Mouse (Mus musculus) telencephalon, adult 2 months (tissue): ENCODE measurements at regions not wholly inside any gene's neighbourhood (a gene's known extent, or its start where the extent isn't known, plus 50 kb on each side); places are given as distances from the start of the nearest gene placed in this dataset.

Experiments used
- DNase-seq: peaks from one replicate; pipeline ENCODE4 v3.0.0-alpha.2; 2011; ENCODE audit warnings: low read depth, low spot score

DNA sequence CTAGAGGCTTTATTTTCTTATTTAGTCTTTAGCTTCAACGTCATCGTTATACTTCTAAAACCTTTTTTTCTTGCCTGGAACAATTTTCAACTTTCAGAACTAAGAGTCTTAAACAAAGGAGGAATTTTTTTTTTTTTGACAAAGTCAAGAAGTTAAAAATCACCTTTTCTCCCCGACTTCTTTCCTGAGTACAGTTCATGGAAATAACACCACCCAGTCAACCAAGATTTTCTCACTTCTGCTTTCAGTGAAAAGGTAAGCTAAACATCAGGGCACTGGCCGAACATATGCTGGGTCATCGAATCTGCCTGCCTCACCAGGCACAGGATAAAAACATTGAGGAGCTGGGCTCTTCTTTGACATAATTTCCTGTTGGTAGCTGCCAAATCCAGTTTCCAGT is 277.4 kb upstream of the Actbl2 start:
- DNase-seq, result no peak

DNA sequence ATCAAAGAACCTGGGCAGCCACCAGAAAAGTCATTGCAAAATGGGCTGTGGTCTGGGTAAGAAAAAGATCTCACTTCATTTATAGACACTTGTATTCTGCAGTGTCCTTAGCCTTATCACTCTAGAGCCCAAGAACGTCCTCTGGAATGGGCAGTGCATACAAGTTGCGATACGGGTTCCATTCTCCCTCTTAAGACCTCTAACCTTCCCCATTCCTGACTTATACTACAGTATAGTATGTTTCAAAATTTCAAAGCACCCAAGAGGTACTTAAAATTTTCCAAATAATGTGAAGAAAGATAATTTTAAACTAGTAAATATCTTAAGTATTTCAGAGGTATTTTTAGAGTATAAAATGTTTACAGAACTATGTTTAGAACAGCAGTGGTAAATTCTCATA is 276.8 kb upstream of the Actbl2 start:
- DNase-seq, result no peak

DNA sequence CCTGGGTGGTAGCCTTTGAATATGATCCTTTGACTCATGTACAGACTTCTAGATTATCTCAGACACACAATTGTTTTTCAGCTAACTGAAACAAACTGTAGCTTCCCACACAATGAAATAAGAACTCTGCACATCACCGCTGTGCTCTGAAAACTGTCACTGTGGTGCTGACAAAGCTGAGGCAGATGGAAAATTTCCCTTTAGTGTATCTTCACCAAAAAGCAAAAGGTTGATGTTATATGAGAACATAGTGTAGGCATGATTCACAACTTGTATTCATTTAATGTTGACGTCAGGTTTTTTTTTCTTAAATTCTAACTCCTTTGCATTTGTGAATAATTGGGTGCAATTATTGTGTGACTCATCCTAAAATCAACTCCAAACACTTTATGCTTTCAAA is 264.1 kb upstream of the Actbl2 start:
- peak; percentile 63 for DNase-seq

DNA sequence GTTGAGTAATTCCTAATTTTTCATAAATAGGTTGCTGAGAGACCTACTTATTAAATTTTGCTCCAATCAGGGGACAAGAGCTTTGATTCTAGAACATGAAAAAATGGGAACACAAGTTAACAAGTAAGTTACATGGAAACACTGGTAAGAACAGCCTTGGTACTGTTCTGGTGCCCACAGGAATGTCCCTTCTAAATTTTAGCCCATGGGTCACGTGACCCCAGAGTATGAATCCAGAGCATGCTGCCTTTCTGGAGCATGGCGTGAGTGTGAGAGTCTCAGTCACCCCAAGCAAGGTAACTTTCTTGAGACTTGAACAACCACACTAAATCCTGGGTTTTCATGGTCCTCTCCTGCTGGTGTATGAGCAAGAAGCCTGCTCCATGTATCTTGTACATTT is 263.7 kb upstream of the Actbl2 start:
- DNase-seq, result no peak

DNA sequence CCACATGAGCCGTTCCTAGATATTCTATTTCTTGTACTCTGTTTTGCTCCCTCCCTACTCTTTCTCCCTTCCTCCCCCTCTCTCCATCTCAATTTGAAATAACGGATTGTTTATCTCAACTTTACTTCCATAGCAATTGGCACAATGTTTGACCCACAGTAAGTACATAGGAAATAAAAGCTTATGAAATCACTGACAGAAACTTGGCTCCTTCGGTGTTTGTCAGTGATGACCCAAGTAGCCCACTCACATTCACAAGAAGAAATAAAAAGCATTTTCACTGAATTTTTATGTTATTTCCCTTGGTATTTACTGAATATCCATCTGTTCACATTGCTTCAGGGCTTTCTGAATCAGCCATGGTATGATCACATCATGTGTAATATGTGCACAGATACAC is 260.2 kb upstream of the Actbl2 start:
- no peak for DNase-seq

DNA sequence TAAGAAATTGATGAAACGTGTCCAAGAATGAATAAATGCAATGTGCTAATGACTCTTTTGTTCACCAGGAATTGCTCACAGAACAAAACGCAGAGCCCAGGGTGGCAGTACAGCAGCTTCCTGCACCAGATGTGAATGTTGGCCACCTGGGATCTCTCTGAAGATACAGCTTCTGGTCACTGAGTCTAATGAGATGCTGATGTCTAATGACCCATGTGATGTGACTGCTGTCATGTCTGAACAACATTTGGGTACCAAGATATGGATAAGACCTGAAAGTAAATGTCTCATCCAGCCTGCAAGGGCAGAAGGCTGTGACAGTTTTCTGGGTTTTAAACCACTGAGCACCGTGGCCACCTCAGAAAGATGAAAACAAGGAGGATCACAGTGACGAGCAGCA is 252.1 kb upstream of the Actbl2 start:
- no peak for DNase-seq

DNA sequence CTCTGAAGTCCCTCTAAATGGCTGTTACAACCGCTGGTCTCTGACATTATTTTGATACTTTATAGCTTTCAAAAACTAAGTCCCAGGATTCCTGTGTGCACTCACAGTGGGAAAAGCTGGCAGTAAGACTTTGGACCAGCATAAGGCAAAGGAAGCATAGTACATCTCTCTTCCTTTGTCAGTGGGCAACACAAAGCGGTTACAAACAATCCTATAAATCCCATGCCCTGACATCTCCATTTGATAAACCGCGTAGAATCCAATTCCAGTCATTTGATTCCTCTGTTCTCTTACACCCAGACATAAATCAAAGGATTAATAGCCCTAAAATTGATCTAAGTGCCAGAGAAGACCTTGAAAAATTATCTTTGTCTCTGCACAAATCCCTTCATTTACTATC is 240.7 kb upstream of the Actbl2 start:
- DNase-seq, result no peak

DNA sequence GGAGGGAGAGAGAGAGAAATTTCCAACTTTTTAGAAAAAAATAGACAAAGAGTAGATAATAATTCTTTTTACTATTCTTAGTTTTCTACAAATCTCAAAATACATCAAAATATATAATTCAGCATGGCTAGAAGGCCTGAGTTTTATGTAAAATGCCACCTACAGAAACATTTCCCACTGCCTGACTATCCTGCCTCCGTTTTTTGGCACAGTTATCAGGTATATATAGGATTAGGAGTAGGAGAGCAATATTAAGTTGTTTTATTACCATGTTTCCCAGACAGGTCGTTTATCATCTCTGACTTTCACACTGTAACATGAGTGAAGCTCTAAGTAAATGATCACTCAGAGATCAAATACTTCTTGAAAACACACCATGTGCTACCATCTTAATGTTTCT is 224.7 kb upstream of the Actbl2 start:
- peak; percentile 32 for DNase-seq

DNA sequence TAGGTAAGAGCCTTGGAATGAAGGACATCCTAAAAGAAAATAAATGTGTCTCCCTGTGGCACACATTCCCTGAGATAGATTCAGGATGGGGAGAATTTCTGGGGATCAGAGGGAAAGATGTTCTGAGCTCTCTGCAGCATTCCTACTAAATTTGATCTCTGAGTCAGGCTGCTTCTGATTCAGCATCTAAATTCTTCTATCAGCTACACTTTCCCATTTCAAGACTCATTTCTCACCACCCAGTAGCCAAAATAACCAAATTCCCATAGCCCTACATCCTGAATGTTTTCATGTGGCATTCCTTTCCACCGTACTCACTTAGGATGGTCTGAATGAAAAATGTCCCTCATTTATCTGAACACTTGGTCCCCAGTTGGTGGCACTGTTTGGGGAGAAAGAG is 223.2 kb upstream of the Actbl2 start:
- DNase-seq, result no peak

DNA sequence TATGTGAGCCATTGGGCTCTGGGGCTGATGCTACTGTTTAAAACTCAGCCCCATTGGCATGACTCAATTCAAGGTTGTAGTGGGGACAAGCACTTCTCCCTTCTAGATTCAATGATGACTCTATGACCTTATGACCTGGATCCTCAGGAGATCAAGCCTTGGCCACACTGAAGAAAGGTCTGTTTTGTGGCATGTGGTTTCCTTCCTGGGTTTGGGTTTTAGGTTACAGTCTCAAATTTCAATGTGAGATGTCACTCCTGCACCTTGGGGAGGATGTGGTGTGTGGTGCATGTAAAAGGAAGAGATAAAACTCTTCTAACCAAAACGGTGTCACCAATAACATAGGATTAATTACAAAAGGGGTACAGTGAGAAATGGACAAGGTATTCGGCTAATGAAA is 211.2 kb upstream of the Actbl2 start:
- no peak for DNase-seq

DNA sequence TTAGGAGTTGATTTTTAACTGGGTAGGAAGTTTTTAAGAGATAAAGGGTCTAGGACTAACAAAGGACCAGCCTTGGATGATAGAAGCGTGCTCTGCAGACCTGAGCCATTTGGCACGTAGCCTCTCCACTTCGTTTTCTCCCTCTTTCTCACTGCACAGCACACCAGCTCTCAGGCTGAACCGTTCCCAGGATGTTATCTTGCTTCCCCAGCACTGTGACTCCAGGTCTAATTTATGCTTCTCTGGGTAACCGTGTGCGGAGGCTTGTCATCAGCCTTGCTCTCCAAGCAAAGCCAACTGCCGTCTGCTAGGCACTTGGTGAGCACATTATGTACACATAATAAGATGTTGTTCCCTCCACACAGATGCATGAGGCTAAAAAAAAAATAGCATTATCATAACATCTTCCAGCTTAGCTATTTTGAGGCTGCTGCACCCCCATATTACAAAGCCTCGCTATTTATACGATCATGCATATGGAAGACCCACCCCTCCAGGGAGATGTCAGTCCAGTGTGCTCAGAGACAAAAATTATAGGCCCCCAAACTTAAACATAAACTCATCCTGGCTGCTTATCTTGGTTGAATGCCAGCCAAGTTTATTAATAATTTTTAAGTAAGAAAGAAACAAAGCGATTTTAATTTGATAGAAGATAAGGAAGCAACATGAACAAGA is 210.3 kb upstream of the Actbl2 start:
- peak; percentile 94 for DNase-seq

DNA sequence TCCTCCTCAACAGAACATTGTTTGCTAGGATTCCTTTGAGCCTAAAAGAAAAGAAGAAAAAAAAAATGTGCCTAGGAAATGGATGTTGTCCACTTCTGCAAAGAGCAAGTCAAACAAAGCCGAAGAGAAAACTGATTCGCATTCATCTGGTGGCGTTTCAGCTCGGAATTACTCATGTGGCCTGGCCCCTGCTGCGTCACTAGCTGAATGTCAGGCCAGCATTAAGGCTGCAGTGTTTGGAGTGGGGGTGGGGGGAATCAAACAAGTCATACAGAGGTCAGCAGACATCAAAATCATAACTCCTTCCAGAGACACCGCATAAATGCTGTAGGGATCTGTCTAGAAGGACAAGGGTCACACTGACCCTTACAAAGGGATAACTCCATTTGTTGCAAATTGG is 204.7 kb upstream of the Actbl2 start:
- no peak for DNase-seq

DNA sequence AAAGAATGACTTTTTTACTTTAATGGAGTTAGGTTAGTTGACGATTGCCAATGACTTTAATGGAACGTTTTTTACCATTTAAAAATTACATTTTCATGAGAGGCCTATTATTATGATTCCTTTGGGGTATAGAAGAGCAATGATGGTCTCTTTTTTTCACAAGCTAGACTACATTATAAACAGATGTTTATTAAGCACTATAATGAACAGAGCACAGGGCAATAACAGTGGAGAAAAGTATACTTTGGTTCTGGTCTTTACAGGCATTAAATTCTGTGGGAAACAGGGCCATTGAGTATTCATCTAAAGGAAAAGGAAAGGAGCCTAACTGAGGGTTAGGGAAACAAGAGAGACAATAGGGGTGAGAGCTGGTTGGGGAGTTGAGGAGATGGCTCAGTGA is 199.0 kb upstream of the Actbl2 start:
- DNase-seq, result no peak

DNA sequence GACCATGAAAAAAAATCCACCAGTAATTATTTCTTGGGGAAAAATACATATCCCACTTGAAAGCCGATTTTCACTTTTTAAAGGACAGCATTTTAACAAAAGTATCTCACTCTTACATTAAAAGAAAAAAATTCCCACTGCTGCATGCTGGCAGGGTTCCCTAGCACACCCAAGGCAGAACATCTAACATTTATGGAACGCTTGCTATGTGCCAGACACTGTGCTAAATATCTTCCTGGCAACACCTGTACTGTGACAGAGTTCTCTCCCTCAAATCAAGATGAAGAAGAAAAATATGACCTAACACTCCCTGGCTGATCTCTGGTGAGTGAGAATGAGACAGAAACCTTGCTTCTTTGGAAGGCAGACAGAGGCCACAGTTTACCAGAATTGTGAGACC is 167.1 kb upstream of the Actbl2 start:
- DNase-seq, result no peak

DNA sequence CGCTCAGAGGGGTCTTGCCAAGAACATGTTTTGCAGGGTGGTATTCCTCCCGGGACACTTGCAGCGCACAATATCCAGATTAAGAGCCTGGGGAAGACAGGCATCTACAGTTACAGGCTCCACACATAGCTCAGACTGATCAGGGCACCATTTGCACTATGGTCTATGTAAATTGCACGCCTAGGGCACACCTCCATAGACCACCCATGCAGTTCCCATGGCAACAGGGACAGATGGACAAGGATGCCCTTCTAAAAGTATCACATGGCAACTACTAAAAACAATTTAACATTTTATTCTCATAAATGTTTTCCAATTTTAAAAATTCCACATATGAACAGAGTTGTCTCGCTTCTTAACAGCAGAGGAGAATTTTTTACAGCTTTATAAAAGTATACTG is 158.7 kb upstream of the Actbl2 start:
- no peak for DNase-seq

DNA sequence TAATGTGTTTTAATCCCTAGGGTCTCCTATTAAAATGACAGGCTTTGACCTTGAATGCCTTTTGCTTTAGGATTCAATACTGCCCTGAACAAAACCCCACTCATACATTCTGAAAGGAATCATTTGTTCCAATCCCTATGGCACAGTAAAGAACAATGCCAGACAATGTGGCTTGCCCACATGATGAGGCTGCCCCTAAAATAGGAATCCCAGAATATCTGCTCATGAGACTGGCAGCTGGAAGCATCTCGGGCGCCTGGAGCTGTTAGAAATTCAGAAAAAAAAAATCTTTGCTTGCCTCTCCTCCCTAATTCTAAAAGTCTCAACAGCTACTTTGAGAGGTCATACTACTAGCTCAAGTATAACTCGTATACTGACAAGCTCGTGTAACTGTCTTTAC is 157.5 kb upstream of the Actbl2 start:
- DNase-seq, result peak; percentile 68

DNA sequence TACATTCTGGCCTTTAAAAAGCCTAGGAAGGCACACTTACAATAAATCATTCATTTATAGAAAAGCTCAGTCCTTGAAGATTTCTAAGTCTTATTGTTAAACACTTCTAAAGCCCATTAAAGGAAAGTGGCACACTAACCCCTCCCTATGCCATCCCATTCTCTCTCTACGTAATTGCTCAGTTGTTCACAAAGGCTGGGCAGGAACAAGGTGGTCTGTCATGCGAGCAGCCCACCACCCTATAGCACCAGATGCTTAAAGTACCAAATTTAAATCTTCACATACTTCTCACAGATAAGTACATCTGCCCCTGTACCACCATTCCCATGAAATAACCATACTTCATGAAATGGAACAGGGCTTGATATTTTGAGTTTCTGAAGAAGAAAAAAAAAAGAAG is 156.1 kb upstream of the Actbl2 start:
- no peak for DNase-seq

DNA sequence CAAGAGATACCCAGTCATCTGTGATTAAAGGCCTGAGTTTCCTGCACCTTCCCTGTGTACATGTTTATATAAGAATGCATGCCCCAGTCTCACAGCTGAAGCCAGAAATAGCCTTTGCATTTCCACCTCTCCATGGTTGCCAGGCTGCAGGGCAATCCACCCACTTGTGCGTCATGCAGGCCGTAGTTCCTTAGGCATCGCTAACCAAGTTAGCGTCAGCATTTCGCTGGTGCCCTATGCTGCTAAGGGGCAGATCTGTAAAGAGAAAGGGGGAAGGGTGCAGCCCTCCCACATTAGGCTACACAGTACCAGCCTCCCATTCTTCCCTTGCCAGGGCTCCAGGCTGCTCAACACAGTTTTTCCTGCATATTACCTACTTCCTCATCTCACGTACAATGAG is 155.6 kb upstream of the Actbl2 start:
- peak; percentile 77 for DNase-seq

DNA sequence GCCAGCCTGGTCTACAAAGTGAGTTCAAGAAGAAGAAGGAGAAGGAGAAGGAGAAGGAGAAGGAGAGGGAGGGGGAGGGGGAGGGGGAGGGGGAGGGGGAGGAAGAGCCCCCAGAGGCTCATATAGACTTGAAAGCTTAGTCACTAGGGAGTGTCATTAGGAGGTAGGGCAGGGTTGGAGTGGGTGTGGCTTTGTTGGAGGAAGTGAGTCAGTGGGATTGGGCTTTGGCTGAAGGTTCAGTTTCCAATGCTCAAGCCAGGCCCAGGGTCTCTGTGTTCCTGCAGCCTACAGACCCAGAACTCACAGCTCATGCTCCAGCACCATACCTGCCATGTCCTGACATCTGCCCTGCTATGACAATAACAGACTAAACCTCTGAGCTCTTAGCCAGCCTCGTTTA is 154.4 kb upstream of the Actbl2 start:
- no peak for DNase-seq

DNA sequence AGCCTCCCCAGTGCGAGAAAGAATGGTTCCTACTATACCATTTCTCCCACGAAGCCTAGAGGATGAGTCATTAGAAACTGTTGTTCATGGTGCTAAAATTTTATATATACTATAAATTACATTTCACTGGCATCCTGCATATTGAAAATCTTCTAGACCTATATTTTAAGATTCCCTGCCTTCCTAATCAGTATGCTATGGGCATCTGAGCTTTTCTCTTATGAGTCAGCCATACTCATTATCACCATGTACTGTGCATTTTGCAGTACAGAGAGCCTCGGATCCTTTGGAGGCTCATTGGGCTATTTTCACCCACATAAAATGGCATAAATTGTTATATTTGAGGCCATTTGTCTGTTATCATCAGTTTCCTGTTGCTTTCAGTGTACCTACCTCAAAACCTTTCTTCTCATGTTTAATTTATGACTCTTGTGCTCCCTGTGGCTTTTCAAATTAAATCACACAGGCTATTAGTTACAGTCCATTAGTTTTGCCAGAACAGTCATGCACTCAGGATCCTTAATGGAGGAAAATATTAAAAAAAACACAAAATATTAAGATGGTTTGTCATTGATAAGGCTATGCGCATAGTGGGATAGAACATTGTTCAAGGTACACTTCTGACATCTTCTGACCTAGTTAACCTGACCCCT is 150.1 kb upstream of the Actbl2 start:
- DNase-seq, result peak; percentile 65

DNA sequence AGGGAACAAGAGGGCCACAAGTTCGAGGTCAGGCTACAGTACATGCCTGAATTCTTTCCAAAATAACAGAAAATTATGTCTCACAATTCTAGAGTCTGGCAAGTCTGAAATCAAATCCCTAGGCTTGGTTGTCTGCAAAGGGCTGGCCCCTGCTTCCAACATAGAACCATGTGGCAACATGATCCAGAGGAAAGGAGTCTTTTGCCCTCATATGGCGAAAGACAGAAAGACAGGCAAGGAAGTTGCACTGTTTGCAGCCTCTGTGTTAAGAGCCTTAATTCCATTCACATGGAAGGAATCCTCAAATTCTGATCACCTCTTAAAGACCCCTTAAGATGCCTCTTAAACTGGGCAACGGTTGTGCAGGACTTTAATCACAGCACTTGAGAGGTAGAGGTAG is 123.7 kb upstream of the Actbl2 start:
- DNase-seq, result no peak

DNA sequence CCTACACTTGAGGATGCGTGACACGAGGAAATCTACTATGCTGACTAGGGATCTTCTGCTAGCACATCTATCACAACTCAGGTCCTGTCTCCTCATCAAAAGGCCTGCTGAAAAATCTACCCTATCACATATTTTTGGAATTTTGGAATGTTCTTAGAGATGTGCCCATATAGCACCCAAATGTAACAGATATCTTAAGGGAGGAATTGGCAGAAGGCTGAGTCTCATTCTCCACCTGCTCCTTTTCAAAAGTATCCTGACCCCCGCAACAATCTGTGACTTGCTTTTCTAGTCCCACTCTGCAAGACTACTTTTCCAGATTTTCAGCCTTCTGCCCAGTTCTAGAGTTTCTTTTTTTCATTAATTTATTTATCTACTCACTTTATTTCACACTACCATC is 118.4 kb upstream of the Actbl2 start:
- peak; percentile 55 for DNase-seq

DNA sequence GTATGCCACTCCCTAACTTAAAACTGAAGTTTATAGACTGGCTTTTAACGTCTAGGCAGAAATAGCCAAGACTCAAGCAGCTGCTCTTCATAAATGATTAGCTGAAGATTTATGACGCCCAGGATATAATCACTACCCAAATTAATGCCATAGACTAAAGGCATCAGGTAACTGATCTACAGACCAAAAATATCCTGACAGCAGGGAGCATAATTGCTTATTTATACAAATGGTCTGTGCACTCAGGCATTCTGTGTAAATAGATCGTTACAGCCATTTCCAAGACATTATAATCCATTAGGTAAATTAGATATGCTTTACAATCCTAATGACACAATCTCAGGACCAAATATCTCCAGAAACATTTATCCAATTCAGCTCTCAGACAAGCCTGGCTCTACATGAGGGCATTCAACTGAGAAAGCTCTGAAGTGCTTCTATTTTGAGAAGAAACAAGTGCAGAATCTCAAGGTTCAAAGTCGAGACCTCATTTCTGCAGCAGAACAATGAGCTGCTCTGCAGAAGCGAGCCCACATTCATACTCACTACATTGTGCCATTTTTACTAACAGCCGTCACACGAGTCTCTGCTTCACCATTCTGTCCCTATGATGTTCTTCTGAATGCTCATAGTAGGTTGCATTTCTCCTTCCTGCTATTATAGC is 111.9 kb upstream of the Actbl2 start:
- DNase-seq, result no peak
